Mouse (Mus musculus) CD4-positive, CD25-positive, alpha-beta regulatory T cell, adult 2 months (primary cell): ENCODE data around the gene Col2a1.

Source experiments
- DNase-seq: peaks from one replicate; pipeline ENCODE4 v3.0.0-alpha.2; 2012; ENCODE audit warnings: low read depth, low spot score

Col2a1 gene

GRCm38 (mm10) chr15:97963989-97964835, 40.3 kb downstream of the Col2a1 start, which contains the start of gene Tmem106c:
Gene Tmem106c (plus strand): TSS chr15:97964200.
- peak; percentile 97 for DNase-seq

- peak; percentile 54 for DNase-seq
Observed at GRCm38 (mm10) chr15:97963329-97963988, 41.0 kb downstream of the Col2a1 start.

- DNase-seq: no peak
Observed at GRCm38 (mm10) chr15:97956416-97956815, 48.1 kb downstream of the Col2a1 start.

- no peak for DNase-seq
Observed at GRCm38 (mm10) chr15:97955742-97956141, 48.8 kb downstream of the Col2a1 start.

- no peak for DNase-seq
Observed at GRCm38 (mm10) chr15:97955286-97955685, 49.2 kb downstream of the Col2a1 start.

- no peak for DNase-seq
Observed at GRCm38 (mm10) chr15:97954671-97955070, 49.8 kb downstream of the Col2a1 start.

GRCm38 (mm10) chr15:97952889-97953189, 51.7 kb downstream of the Col2a1 start:
- no peak for DNase-seq

GRCm38 (mm10) chr15:97952137-97952888, 52.2 kb downstream of the Col2a1 start:
- peak; percentile 83 for DNase-seq

- no peak for DNase-seq
Observed at GRCm38 (mm10) chr15:97950240-97950639, 54.3 kb downstream of the Col2a1 start.

GRCm38 (mm10) chr15:97949706-97950105, 54.8 kb downstream of the Col2a1 start:
- DNase-seq: no peak

GRCm38 (mm10) chr15:97948720-97949119, 55.8 kb downstream of the Col2a1 start:
- DNase-seq: no peak

- no peak for DNase-seq
Observed at GRCm38 (mm10) chr15:97945656-97946315, 58.7 kb downstream of the Col2a1 start.

- DNase-seq: no peak
Observed at GRCm38 (mm10) chr15:97944919-97945574, 59.4 kb downstream of the Col2a1 start.

- DNase-seq: no peak
Observed at GRCm38 (mm10) chr15:97943356-97943755, 61.1 kb downstream of the Col2a1 start.

GRCm38 (mm10) chr15:97942538-97942937, 62.0 kb downstream of the Col2a1 start:
- no peak for DNase-seq

GRCm38 (mm10) chr15:97941306-97941705, 63.2 kb downstream of the Col2a1 start:
- DNase-seq: no peak

GRCm38 (mm10) chr15:97940088-97940487, 64.4 kb downstream of the Col2a1 start:
- DNase-seq: no peak

GRCm38 (mm10) chr15:97938580-97938979, 65.9 kb downstream of the Col2a1 start:
- no peak for DNase-seq

GRCm38 (mm10) chr15:97932441-97932840, 72.1 kb downstream of the Col2a1 start:
- no peak for DNase-seq

GRCm38 (mm10) chr15:97929259-97929824, 75.2 kb downstream of the Col2a1 start:
- DNase-seq: no peak

- no peak for DNase-seq
Observed at GRCm38 (mm10) chr15:97927821-97928220, 76.7 kb downstream of the Col2a1 start.
